Mouse (Mus musculus) activated CD4-positive, CD25-positive, alpha-beta regulatory T cell, adult 9 weeks (primary cell): ENCODE results near the gene Bzw1. TPM values are rescaled to one million over a fixed set of nuclear protein-coding genes. Genes with fewer than 3 reads are reported as not detected.

Experiments
- polyA plus RNA-seq: library from polyadenylated mRNA; unstranded; fragments of 100-300 nt; shearing (Covaris generic); gene quantifications from one replicate; pipeline ENCODE4 v1.2.1, GENCODE M21; 2017

The Bzw1 gene
- 393 TPM for polyA plus RNA-seq

DNA sequence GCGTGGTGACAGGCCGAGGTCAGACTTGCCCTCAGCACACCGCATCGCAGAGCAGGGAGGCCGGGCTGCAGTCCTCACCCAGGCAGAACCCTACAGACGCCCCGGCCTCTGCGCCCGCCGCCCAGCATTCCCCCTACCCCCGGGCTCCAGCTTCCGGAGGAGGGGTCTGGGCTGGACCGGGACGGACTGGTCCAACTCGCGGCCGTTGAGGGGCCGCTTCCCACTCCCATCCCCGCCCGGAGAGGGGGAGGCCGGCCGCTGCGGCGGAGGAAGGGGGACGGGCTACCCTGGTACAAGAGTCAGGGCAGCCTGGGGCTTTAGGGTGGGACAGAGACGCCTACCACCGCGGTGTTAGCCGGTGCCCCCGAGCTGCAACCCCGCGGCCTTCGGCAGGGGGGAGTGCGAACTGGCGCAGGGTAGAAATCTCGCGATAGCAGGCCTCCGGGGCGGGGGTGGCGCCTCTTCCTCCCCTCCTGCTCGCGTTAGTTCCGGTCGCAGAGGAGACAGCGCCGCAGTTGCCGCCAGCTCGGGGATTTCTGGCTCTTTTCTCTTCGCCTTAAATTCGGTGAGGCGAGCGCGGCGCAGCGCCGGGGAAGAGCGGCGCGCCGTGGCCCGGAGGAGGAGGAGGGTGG, at the start of gene Bzw1:
Gene Bzw1 (plus strand): TSS at position 247 of the 632 bp plus-strand sequence.

GRCm38 (mm10) chr1:58423371-58424248, 30.9 kb downstream of the Bzw1 start, which contains the start of gene Clk1:
Clk1 (minus strand) TSS chr1:58424066.

GRCm38 (mm10) chr1:58445143-58445722, 52.5 kb downstream of the Bzw1 start, which contains the start of the genes Nif3l1 and Ppil3:
Nif3l1 (plus strand) TSS chr1:58445151.
Ppil3 (minus strand) TSS chr1:58445486.

Other genes starting within 250 kb of the Bzw1 start
- not detected for gene Aox4, start 182.5 kb upstream of the Bzw1 start, polyA plus RNA-seq
- gene Aox2, start 114.6 kb upstream of the Bzw1 start, polyA plus RNA-seq = not detected
- gene Clk1, start 31.2 kb downstream of the Bzw1 start, polyA plus RNA-seq = 417 TPM
- gene Nif3l1, start 52.3 kb downstream of the Bzw1 start, polyA plus RNA-seq = 39.8 TPM
- 81.9 TPM for gene Ppil3, start 52.6 kb downstream of the Bzw1 start, polyA plus RNA-seq
- 32.0 TPM for gene Orc2, start 112.2 kb downstream of the Bzw1 start, polyA plus RNA-seq
- 17.7 TPM for gene Fam126b, start 193.4 kb downstream of the Bzw1 start, polyA plus RNA-seq
- gene Ndufb3, start 193.5 kb downstream of the Bzw1 start, polyA plus RNA-seq = 146 TPM